Mouse (Mus musculus) layer of hippocampus, adult 2 months (tissue): ENCODE measurements around the gene Gm3269. TPM values are rescaled to one million over a fixed set of nuclear protein-coding genes. Genes with fewer than 3 reads are reported as not detected.
"Not testable (repeated sequence)": the region's sequence is repeated elsewhere in the genome, so short reads cannot be mapped to it uniquely, and the experiment has no call there.

ENCODE experiments used
- DNase-seq, 2 experiments: peaks; one replicate each; pipeline ENCODE4 v3.0.0; 2022; ENCODE audit warnings: low spot score in 2 of 2
- H3K27ac ChIP-seq: fragments of 200-600 bp; 2 replicates; pipeline ENCODE4 v1.8.1; 2022
- H3K4me3 ChIP-seq: fragments of 200-600 bp; 2 replicates; pipeline ENCODE4 v1.8.1; 2022; ENCODE audit warnings: mild to moderate bottlenecking
- long read RNA-seq, 2 experiments: library from polyadenylated mRNA; stranded (forward); transcript quantifications; one replicate each; pipeline ENCODE4 v2.0.0; 2021; ENCODE audit warnings: borderline mapping rate in 2 of 2
- total RNA-seq, 2 experiments: library from RNA; stranded (reverse); gene quantifications; 2 replicates each; pipeline ENCODE4 v1.2.3; 2021

The Gm3269 gene
- total RNA-seq = not detected
- long read RNA-seq, experiment 1 = 0 reads
- long read RNA-seq, experiment 2 = 0 reads

DNA sequence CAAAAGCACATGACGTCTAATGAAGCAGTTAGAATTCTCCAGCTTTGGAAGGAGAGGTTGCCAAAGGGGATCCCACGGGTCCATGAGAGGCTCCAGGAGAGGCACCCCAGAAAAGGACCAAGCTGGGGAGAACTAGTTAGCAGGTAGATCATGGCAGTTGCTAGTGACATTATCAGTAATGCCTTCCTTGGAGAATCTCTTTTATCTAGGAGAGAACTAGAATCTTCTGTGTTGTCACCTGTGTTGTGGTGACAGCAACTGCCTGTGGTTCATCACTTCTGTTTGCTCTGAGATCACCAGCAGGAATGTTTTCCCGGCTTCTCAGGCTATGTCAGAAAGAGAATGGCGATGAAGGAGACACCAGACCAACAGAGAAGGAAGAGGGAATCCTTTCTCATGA, at the start of gene Gm3269:
Gene Gm3269 (plus strand): TSS at position 301 of the 400 bp plus-strand sequence.
- H3K4me3 ChIP-seq, DNase-seq, H3K27ac ChIP-seq: not testable (repeated sequence)

DNA sequence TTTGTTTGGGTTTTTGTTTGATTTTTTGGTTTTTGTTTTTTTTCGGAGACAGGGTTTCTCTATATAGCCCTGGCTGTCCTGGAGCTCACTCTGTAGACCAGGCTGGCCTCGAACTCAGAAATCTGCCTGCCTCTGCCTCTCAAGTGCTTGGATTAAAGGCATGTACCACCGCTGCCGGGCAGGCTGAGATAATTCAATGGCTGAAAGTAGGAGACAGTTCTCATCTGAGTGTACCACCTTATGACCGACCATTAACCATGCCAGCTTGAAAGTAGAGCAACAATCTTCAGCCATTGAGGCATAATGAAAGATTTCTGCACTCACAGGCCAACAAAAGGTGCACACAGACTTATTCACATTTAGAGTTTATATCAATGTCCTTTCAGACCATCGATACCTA, 31.5 kb upstream of the Gm3269 start:
- DNase-seq, H3K27ac ChIP-seq, H3K4me3 ChIP-seq: not testable (repeated sequence)

DNA sequence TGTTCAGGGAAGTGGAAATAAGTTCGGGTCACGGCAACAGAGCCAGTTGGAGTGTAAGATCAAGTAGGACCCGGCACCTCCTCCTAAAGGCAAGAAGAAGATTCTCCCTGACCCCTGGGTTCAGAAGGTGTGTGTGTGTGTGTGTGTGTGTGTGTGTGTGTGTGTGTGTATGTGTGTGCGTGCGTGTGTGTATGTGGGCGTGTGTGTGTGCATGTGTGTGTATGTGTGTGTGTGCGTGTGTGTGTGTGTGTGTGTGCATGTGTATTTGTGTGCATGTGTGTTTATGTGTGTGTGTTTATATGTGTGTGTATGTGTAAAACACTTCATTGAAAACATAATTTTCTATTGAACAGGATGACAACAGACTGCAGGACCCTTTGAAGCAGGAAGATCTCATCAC, 16.0 kb upstream of the Gm3269 start:
- H3K27ac ChIP-seq, H3K4me3 ChIP-seq, DNase-seq: not testable (repeated sequence)

DNA sequence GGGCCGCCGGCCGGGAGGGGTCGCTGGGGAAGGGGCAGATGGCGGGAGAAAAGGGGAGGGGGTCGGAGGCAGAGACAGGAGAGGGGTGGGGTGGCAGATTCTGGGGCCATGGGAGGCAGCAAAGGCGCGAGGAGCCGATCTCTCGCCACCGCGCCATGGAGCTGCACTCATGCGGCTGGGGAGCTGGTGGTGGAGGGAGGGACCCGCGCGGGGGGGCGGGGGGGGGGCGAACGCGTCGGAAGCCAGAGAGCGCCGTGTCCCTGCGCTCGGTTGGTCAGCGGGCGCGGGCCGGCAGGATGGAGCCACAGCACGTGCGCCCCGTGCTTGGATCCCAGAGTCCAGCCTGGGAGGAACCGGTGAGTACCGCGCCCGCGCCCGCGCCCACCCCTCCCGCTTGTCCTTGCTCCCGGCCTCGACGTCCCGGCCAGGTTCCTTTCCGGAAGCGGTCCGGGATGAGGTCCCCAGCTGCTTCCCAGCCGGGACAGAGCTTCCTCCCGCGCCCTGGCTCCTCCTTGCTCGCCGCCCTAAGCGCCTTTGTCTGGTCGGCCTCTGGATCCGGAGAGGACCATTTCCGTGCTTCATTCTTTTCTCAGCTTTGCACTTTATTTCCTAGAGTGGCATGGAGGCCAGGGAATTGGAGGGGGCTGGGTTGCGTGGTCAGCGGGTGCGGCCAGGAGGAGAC, 17.5 kb downstream of the Gm3269 start, which contains the start of gene Gm3264:
Gene Gm3264 (plus strand): TSS at position 278 of the 682 bp plus-strand sequence.
- not testable (repeated sequence) for H3K27ac ChIP-seq, DNase-seq
- H3K4me3 ChIP-seq = peak within 1 kb of the TSS; percentile 30

DNA sequence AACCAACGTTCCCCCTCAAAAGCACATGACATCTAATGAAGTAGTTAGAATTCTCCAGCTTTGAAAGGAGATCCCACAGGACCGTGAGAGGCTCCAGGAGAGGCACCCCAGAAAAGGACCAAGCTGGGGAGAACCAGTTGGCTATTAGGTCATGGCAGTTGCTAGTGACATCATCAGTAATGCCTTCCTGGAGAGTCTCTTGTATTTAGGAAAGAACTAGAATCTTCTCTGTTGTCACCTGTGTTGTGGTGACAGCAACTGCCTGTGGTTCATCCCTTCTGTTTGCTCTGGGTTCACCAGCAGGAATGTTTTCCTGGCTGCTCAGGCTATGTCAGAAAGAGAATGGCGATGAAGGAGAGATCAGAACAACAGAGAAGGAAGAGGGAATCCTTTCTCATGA, 54.2 kb downstream of the Gm3269 start, which contains the start of gene Gm3278:
Gene Gm3278 (plus strand): TSS at position 301 of the 400 bp plus-strand sequence.
- H3K27ac ChIP-seq, H3K4me3 ChIP-seq, DNase-seq: not testable (repeated sequence)

Other genes starting within 250 kb of the Gm3269 start
- gene Gm8159, start 205.8 kb upstream of the Gm3269 start, total RNA-seq = under 1 TPM; 0.37 to 0.87 TPM
- gene Gm3239, start 173.9 kb upstream of the Gm3269 start, total RNA-seq = under 1 TPM in 1 of 2 experiments, not detected in 1; 0.37 TPM
- not detected for gene Gm7876, start 128.9 kb upstream of the Gm3269 start, total RNA-seq
- under 1 TPM in 1 of 2 experiments, not detected in 1; 0.51 TPM for gene Gm3252, start 111.3 kb upstream of the Gm3269 start, total RNA-seq
- gene Gm9602, start 61.8 kb upstream of the Gm3269 start, total RNA-seq = not detected
- gene Gm3264, start 17.5 kb downstream of the Gm3269 start, total RNA-seq = 10 to 100 TPM in 1 of 2 experiments, 1 to 10 TPM in 1; 8.4 to 13.3 TPM
- gene Gm3278, start 54.3 kb downstream of the Gm3269 start, total RNA-seq = not detected
- gene Gm8297, start 145.8 kb downstream of the Gm3269 start, total RNA-seq = not detected
- not detected for gene Gm3298, start 177.8 kb downstream of the Gm3269 start, total RNA-seq
- gene 4930555G01Rik, start 212.5 kb downstream of the Gm3269 start, total RNA-seq = not detected
- gene Gm8281, start 232.9 kb downstream of the Gm3269 start, total RNA-seq = 1 to 10 TPM; 1.2 to 1.9 TPM